Mouse (Mus musculus) ES-Bruce4 (cell line): ENCODE measurements around the gene Fbxl2. TPM values are rescaled to one million over a fixed set of nuclear protein-coding genes. Genes with fewer than 3 reads are reported as not detected.
A peak's percentile ranks its signal among the peaks of the same experiment; 100 is the strongest.

Experiments
- H3K27ac ChIP-seq: 2 replicates; pipeline ENCODE4 v1.5.1; 2012; ENCODE audit warnings: low read length, inconsistent platforms; ENCODE audit not compliant: insufficient read depth
- H3K27me3 ChIP-seq: 2 replicates; pipeline ENCODE4 v1.6.1; 2012; ENCODE audit warnings: mild to moderate bottlenecking, low read length, inconsistent platforms; ENCODE audit not compliant: control insufficient read depth, poor library complexity, insufficient read depth, severe bottlenecking
- H3K36me3 ChIP-seq: 2 replicates; pipeline ENCODE4 v1.6.1; 2012; ENCODE audit warnings: inconsistent platforms, mild to moderate bottlenecking, low read length, moderate library complexity; ENCODE audit not compliant: control insufficient read depth, poor library complexity, insufficient read depth, severe bottlenecking
- H3K4me1 ChIP-seq: one replicate; pipeline ENCODE4 v1.8.1; 2011; ENCODE audit warnings: low read length; ENCODE audit not compliant: control insufficient read depth, insufficient read depth
- H3K4me3 ChIP-seq: 2 replicates; pipeline ENCODE4 v1.5.1; 2011; ENCODE audit warnings: low read depth, mild to moderate bottlenecking, low read length
- H3K9ac ChIP-seq: 2 replicates; pipeline ENCODE4 v1.6.1; 2012; ENCODE audit warnings: low read depth, mild to moderate bottlenecking, inconsistent platforms; ENCODE audit not compliant: poor library complexity, severe bottlenecking
- H3K9me3 ChIP-seq: replicated peaks from 2 replicates; pipeline ENCODE4 v1.6.1; 2012; ENCODE audit warnings: mild to moderate bottlenecking, low read length, inconsistent platforms; ENCODE audit not compliant: control insufficient read depth, poor library complexity, insufficient read depth, severe bottlenecking
- CTCF ChIP-seq: IDR thresholded peaks from one replicate; pipeline ENCODE4 v1.8.1; 2011; ENCODE audit warnings: low read depth, low read length
- EP300 ChIP-seq: IDR thresholded peaks from 2 replicates; pipeline ENCODE4 v1.6.1; 2011; ENCODE audit warnings: low read depth, low read length; ENCODE audit not compliant: insufficient read depth
- POLR2A ChIP-seq: IDR thresholded peaks from one replicate; pipeline ENCODE4 v1.8.1; 2011; ENCODE audit warnings: low read length; ENCODE audit not compliant: insufficient read depth
- polyA plus RNA-seq: library from polyadenylated mRNA; stranded (reverse); fragments of >200 nt; gene quantifications from 2 replicates; pipeline ENCODE4 v1.2.4, GENCODE M21; 2011; ENCODE audit warnings: low read depth; ENCODE audit not compliant: missing spikeins, insufficient read depth, insufficient read length

The Fbxl2 gene
- polyA plus RNA-seq, 1 experiment, result 8.6 TPM

- no peaks in the 10 kb centered on the region for H3K36me3 ChIP-seq
- 0 out of 2 replicates have a peak, but pooled peaks cover 2% of the 10 kb centered on the region for H3K9me3 ChIP-seq
- peak overlapping the region; percentile 68 for H3K4me3 ChIP-seq
- no peak overlapping the region for H3K27ac ChIP-seq
- TF ChIP-seq EP300 (no peak), CTCF (no peak), POLR2A (no peak)
- H3K27me3 ChIP-seq, result no peaks in the 10 kb centered on the region
- H3K9ac ChIP-seq, result peak overlapping the region; percentile 26
- peaks cover 2% of the 10 kb centered on the region for H3K4me1 ChIP-seq
Measured at GRCm38 (mm10) chr9:114026261-114026934, 19.6 kb downstream of the Fbxl2 start.

- H3K4me3 ChIP-seq, result peak overlapping the region; percentile 68
- no peaks in the 10 kb centered on the region for H3K36me3 ChIP-seq
- no peaks in the 10 kb centered on the region for H3K27me3 ChIP-seq
- no peak overlapping the region for H3K27ac ChIP-seq
- peaks cover 2% of the 10 kb centered on the region for H3K4me1 ChIP-seq
- TF ChIP-seq POLR2A, result no peak
- TF ChIP-seq CTCF, result no peak
- no peak for TF ChIP-seq EP300
- 0 out of 2 replicates have a peak, but pooled peaks cover 2% of the 10 kb centered on the region for H3K9me3 ChIP-seq
- peak overlapping the region; percentile 26 for H3K9ac ChIP-seq
Measured at GRCm38 (mm10) chr9:114025846-114026245, 20.1 kb downstream of the Fbxl2 start.

DNA sequence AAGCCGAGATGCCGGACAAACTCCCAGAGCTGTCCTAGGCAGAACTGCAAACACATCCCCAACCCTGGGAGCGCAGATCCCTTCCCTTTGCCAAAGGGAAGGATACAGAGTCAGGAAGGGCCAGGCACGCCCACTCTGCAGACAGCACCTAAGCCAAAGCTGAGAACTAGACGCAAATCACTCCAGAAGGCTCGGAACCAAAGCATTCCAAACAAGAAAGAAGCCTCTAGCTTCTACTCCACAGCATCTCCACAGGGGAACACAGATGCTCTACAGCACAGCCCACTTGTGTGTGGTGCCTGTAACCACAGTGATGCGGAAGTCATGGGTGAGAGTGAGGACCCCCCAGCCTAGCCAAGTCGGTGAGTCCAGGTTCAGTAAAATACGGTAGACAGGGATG, 20.8 kb downstream of the Fbxl2 start:
- Histone ChIP-seq H3K4me1 (peaks cover 2% of the 10 kb centered on the region), H3K27ac (no peak overlapping the region), H3K9me3 (no peaks in the 10 kb centered on the region), H3K4me3 (no peak overlapping the region), H3K36me3 (no peaks in the 10 kb centered on the region), H3K9ac (no peak overlapping the region), H3K27me3 (no peaks in the 10 kb centered on the region)
- no peak for TF ChIP-seq CTCF
- no peak for TF ChIP-seq POLR2A
- TF ChIP-seq EP300, result no peak

GRCm38 (mm10) chr9:114022141-114022540, 23.9 kb downstream of the Fbxl2 start:
- Histone ChIP-seq H3K36me3 (no peaks in the 10 kb centered on the region), H3K27me3 (no peaks in the 10 kb centered on the region), H3K27ac (no peak overlapping the region), H3K4me3 (no peak overlapping the region), H3K9me3 (no peaks in the 10 kb centered on the region; the same call in 1 of the 2 replicates), H3K4me1 (peaks cover 2% of the 10 kb centered on the region), H3K9ac (no peak overlapping the region)
- TF ChIP-seq CTCF, result no peak
- no peak for TF ChIP-seq EP300
- no peak for TF ChIP-seq POLR2A

GRCm38 (mm10) chr9:114019012-114019762, 26.8 kb downstream of the Fbxl2 start:
- H3K27ac ChIP-seq, result no peak overlapping the region
- H3K36me3 ChIP-seq, result no peaks in the 10 kb centered on the region
- H3K9me3 ChIP-seq, result no peaks in the 10 kb centered on the region; the same call in 1 of the 2 replicates
- no peak overlapping the region for H3K4me3 ChIP-seq
- TF ChIP-seq EP300 (no peak), CTCF (no peak), POLR2A (no peak)
- H3K27me3 ChIP-seq, result no peaks in the 10 kb centered on the region
- no peak overlapping the region for H3K9ac ChIP-seq
- H3K4me1 ChIP-seq, result no peaks in the 10 kb centered on the region

DNA sequence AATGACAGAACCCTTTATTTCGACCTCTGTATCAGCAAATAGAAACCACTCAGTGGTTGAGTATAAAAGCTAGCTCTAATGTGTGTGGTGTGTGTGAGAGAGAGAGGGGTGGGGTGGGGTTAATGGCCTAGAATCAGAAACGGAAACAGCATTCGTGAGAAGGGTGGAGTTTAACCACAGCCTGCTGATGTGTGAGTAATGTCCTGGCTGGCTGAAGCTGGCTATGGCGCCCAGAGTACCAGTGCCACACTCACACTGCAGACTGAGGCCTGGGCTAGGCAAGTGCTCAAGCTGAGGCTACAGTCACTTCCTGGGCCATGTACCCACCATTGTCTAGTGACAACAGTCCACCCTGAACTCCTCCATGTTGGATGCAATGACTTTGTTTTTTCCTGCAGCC, 29.6 kb downstream of the Fbxl2 start:
- TF ChIP-seq EP300 (no peak), POLR2A (no peak), CTCF (no peak)
- Histone ChIP-seq H3K4me3 (no peak overlapping the region), H3K27me3 (no peaks in the 10 kb centered on the region), H3K9ac (no peak overlapping the region), H3K27ac (no peak overlapping the region), H3K36me3 (no peaks in the 10 kb centered on the region), H3K9me3 (no peaks in the 10 kb centered on the region; the same call in 1 of the 2 replicates), H3K4me1 (no peaks in the 10 kb centered on the region)
